Mouse (Mus musculus): ENCODE measurements at regions not wholly inside any gene's neighbourhood (a gene's known extent, or its start where the extent isn't known, plus 50 kb on each side); places are given as distances from the start of the nearest gene placed in this dataset.
A peak's percentile ranks its signal among the peaks of the same experiment; 100 is the strongest.

- peak; percentile 45 for DNase-seq
Measured at GRCm38 (mm10) chr13:99577686-99578085, 61.3 kb upstream of the Map1b start.

GRCm38 (mm10) chr13:99573021-99573420, 56.7 kb upstream of the Map1b start:
- no peak for DNase-seq

GRCm38 (mm10) chr13:99572381-99572780, 56.0 kb upstream of the Map1b start:
- DNase-seq, result no peak
